Mouse (Mus musculus): Measurements from ENCODE around the gene Kdm4b. TPM values are rescaled to one million over a fixed set of nuclear protein-coding genes. Genes with fewer than 3 reads are reported as not detected.

Gene Kdm4b
- polyA plus RNA-seq, 1 experiment: 37.1 TPM

DNA sequence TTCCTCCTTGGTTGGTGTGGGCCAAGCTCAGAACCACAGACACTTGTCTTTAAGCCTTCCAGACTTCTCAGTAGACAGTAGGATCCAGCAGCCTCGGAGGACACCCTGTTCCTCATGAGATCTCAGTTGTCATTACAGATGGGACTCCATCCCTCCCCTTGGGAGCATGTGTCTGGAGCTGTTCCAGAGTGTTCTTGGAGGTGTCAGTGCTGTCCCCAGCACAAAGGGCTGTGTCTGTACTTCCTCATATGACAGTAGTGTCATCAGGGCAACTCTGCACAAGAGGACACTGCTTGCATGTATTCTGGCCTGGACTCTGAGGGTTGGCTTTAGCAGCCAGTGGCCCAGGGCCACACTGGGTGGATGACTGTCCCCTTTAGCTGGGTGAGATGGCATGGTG lies 49.0 kb downstream of the Kdm4b start:
- no peak overlapping the region for H3K27ac ChIP-seq (ENCODE audit: insufficient read depth, low read length)
- peaks cover 18% of the 10 kb centered on the region; the same call in 1 of the 2 replicates for H3K36me3 ChIP-seq (ENCODE audit: control insufficient read depth, insufficient read depth, low read length)
- no peak overlapping the region for H3K4me3 ChIP-seq (ENCODE audit: extremely low read depth, insufficient read depth, insufficient read length)
- H3K27me3 ChIP-seq (ENCODE audit: control insufficient read depth, insufficient read depth, low read length): no peaks in the 10 kb centered on the region
- WGBS: 79% methylated on average over 1 of the region's 1 CpGs
- DNase-seq (ENCODE audit: low read depth in 1 of 2, low spot score in 2 of 2): no peak
- no peaks in the 10 kb centered on the region for H3K4me1 ChIP-seq (ENCODE audit: control insufficient read depth, insufficient read depth, insufficient read length)
- TF ChIP-seq POLR2A (IDR thresholded peaks at IDR 0.05; ENCODE audit: low read depth, low read length) (no peak), CTCF (IDR thresholded peaks at IDR 0.05; ENCODE audit: extremely low read depth, insufficient read depth, insufficient read length, insufficient replicate concordance) (no peak)

- Histone ChIP-seq H3K36me3 (ENCODE audit: control insufficient read depth, insufficient read depth, low read length) (peaks cover 14% of the 10 kb centered on the region; the same call in 1 of the 2 replicates), H3K27me3 (ENCODE audit: control insufficient read depth, insufficient read depth, low read length) (no peaks in the 10 kb centered on the region), H3K4me1 (ENCODE audit: control insufficient read depth, insufficient read depth, insufficient read length) (no peaks in the 10 kb centered on the region), H3K4me3 (ENCODE audit: extremely low read depth, insufficient read depth, insufficient read length) (no peak overlapping the region), H3K27ac (ENCODE audit: insufficient read depth, low read length) (no peak overlapping the region)
- DNase-seq (ENCODE audit: low read depth in 1 of 2, low spot score in 2 of 2): no peak
- 91% methylated on average over 6 of the region's 6 CpGs for WGBS
- TF ChIP-seq POLR2A (IDR thresholded peaks at IDR 0.05; ENCODE audit: low read depth, low read length): no peak
- no peak for TF ChIP-seq CTCF (IDR thresholded peaks at IDR 0.05; ENCODE audit: extremely low read depth, insufficient read depth, insufficient read length, insufficient replicate concordance)
These were observed 53.5 kb downstream of the Kdm4b start for GRCm38 (mm10) chr17:56379281-56379834.

- DNase-seq (ENCODE audit: low read depth in 1 of 2, low spot score in 2 of 2): no peak
- 89% methylated on average over 6 of the region's 6 CpGs for WGBS
- Histone ChIP-seq H3K27ac (ENCODE audit: insufficient read depth, low read length) (no peak overlapping the region), H3K4me3 (ENCODE audit: extremely low read depth, insufficient read depth, insufficient read length) (no peak overlapping the region), H3K4me1 (ENCODE audit: control insufficient read depth, insufficient read depth, insufficient read length) (no peaks in the 10 kb centered on the region), H3K27me3 (ENCODE audit: control insufficient read depth, insufficient read depth, low read length) (no peaks in the 10 kb centered on the region), H3K36me3 (ENCODE audit: control insufficient read depth, insufficient read depth, low read length) (peaks cover 16% of the 10 kb centered on the region)
- TF ChIP-seq POLR2A (IDR thresholded peaks at IDR 0.05; ENCODE audit: low read depth, low read length) (no peak), CTCF (IDR thresholded peaks at IDR 0.05; ENCODE audit: extremely low read depth, insufficient read depth, insufficient read length, insufficient replicate concordance) (no peak)
These were observed 54.4 kb downstream of the Kdm4b start for GRCm38 (mm10) chr17:56380286-56380685.

- Histone ChIP-seq H3K36me3 (ENCODE audit: control insufficient read depth, insufficient read depth, low read length) (peaks cover 17% of the 10 kb centered on the region), H3K4me3 (ENCODE audit: extremely low read depth, insufficient read depth, insufficient read length) (no peak overlapping the region), H3K27me3 (ENCODE audit: control insufficient read depth, insufficient read depth, low read length) (no peaks in the 10 kb centered on the region), H3K27ac (ENCODE audit: insufficient read depth, low read length) (no peak overlapping the region), H3K4me1 (ENCODE audit: control insufficient read depth, insufficient read depth, insufficient read length) (no peaks in the 10 kb centered on the region)
- no peak for DNase-seq (ENCODE audit: low read depth in 1 of 2, low spot score in 2 of 2)
- 62% methylated on average over 5 of the region's 5 CpGs for WGBS
- no peak for TF ChIP-seq POLR2A (IDR thresholded peaks at IDR 0.05; ENCODE audit: low read depth, low read length)
- TF ChIP-seq CTCF (IDR thresholded peaks at IDR 0.05; ENCODE audit: extremely low read depth, insufficient read depth, insufficient read length, insufficient replicate concordance): no peak
These were observed 55.3 kb downstream of the Kdm4b start for GRCm38 (mm10) chr17:56381183-56381582.

DNA sequence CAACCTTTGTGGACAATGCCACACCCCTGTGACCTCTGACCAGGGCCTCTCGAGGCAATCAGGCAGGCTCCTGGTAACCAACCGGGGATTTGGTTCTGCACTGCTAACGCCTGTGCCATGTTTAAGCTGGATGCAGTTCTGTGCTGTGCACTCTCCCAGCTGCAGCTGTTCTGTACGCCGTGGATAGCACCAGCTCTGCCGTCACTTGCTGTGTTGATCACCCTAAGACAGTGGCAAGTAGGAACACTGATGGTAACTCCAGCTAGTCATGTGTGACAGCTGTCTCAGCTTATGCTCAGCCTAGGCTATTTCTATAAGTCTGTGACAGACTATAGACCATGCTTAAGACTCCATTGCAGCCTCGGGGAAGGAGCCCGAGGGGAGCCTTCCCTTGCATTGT lies 57.1 kb downstream of the Kdm4b start:
- H3K27ac ChIP-seq (ENCODE audit: insufficient read depth, low read length): no peak overlapping the region
- H3K36me3 ChIP-seq (ENCODE audit: control insufficient read depth, insufficient read depth, low read length): peaks cover 22% of the 10 kb centered on the region
- 97% methylated on average over 8 of the region's 8 CpGs for WGBS

DNA sequence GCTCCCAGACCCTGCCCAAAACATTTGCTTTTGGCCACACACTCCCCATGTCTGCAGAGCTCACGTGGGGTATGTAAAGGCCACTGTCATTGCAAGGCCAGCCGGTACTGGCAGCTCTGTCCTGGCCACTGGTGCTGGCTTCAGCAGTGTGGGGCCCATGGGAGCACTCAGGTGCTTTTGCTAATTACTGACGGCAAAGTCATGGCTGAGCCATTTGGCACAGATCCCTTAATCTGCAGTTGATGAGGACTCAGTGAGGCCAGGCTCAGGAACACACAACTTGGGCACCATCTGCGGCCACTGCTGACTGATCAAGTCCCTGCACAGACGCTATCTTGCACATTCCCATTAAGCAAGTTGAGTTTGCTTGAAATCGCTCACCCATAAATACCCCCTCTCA lies 59.0 kb downstream of the Kdm4b start:
- H3K4me3 ChIP-seq (ENCODE audit: extremely low read depth, insufficient read depth, insufficient read length): no peak overlapping the region
- TF ChIP-seq CTCF (IDR thresholded peaks at IDR 0.05; ENCODE audit: extremely low read depth, insufficient read depth, insufficient read length, insufficient replicate concordance) (no peak), POLR2A (IDR thresholded peaks at IDR 0.05; ENCODE audit: low read depth, low read length) (no peak)
- no peak overlapping the region for H3K27ac ChIP-seq (ENCODE audit: insufficient read depth, low read length)
- WGBS: 93% methylated on average over 6 of the region's 6 CpGs
- peaks cover 22% of the 10 kb centered on the region for H3K36me3 ChIP-seq (ENCODE audit: control insufficient read depth, insufficient read depth, low read length)
- H3K27me3 ChIP-seq (ENCODE audit: control insufficient read depth, insufficient read depth, low read length): no peaks in the 10 kb centered on the region
- no peaks in the 10 kb centered on the region for H3K4me1 ChIP-seq (ENCODE audit: control insufficient read depth, insufficient read depth, insufficient read length)
- no peak for DNase-seq (ENCODE audit: low read depth in 1 of 2, low spot score in 2 of 2)

More for the DNA sequence above, 57.1 kb downstream of the Kdm4b start:
- H3K4me1 ChIP-seq (ENCODE audit: control insufficient read depth, insufficient read depth, insufficient read length): no peaks in the 10 kb centered on the region
- H3K4me3 ChIP-seq (ENCODE audit: extremely low read depth, insufficient read depth, insufficient read length): no peak overlapping the region
- TF ChIP-seq CTCF (IDR thresholded peaks at IDR 0.05; ENCODE audit: extremely low read depth, insufficient read depth, insufficient read length, insufficient replicate concordance): no peak
- TF ChIP-seq POLR2A (IDR thresholded peaks at IDR 0.05; ENCODE audit: low read depth, low read length): no peak
- no peak for DNase-seq (ENCODE audit: low read depth in 1 of 2, low spot score in 2 of 2)
- no peaks in the 10 kb centered on the region for H3K27me3 ChIP-seq (ENCODE audit: control insufficient read depth, insufficient read depth, low read length)

GRCm38 (mm10) chr17:56387612-56388011 lies 61.8 kb downstream of the Kdm4b start:
- Histone ChIP-seq H3K4me3 (ENCODE audit: extremely low read depth, insufficient read depth, insufficient read length) (no peak overlapping the region), H3K4me1 (ENCODE audit: control insufficient read depth, insufficient read depth, insufficient read length) (no peaks in the 10 kb centered on the region), H3K27ac (ENCODE audit: insufficient read depth, low read length) (no peak overlapping the region), H3K36me3 (ENCODE audit: control insufficient read depth, insufficient read depth, low read length) (peaks cover 27% of the 10 kb centered on the region), H3K27me3 (ENCODE audit: control insufficient read depth, insufficient read depth, low read length) (no peaks in the 10 kb centered on the region)
- 84% methylated on average over 6 of the region's 6 CpGs for WGBS
- DNase-seq (ENCODE audit: low read depth in 1 of 2, low spot score in 2 of 2): no peak
- no peak for TF ChIP-seq CTCF (IDR thresholded peaks at IDR 0.05; ENCODE audit: extremely low read depth, insufficient read depth, insufficient read length, insufficient replicate concordance)
- no peak for TF ChIP-seq POLR2A (IDR thresholded peaks at IDR 0.05; ENCODE audit: low read depth, low read length)

All from spleen, adult 2 months (tissue).